Comparison of ENCODE assay signal across 8 mouse cellular contexts in genomic region chr2:31257096-31257495, GRCm38 (mm10). TPM values are rescaled to one million over a fixed set of nuclear protein-coding genes. Genes with fewer than 3 reads are reported as not detected.
DNase-seq lines count a peak whose midpoint lies in the region; ATAC-seq and TF ChIP-seq lines count a peak whose summit lies in the region.

No protein-coding gene starts in this region.

- TF ChIP-seq POLR2A in brain, embryonic 14.5 days (IDR thresholded peaks at IDR 0.05; ENCODE audit: borderline replicate concordance, extremely low read depth, insufficient read depth, insufficient read length, poor library complexity, severe bottlenecking), result no peak

- peak; percentile 73 for ATAC-seq in frontal cortex, adult (ENCODE audit: low TSS enrichment)

- TF ChIP-seq CTCF in brain, embryonic 14.5 days (IDR thresholded peaks at IDR 0.05; ENCODE audit: borderline replicate concordance, extremely low read depth, insufficient read depth, insufficient read length), result no peak

- DNase-seq in frontal cortex, postnatal 25 days (ENCODE audit: low spot score in 2 of 2), result no peak
- DNase-seq in brain, embryonic 14.5 days (ENCODE audit: low read depth), result peak; percentile 39
- DNase-seq in frontal cortex, postnatal 36 days (ENCODE audit: low spot score in 2 of 2), result peak; percentile 78 to 89
- peak; percentile 68 to 82 for DNase-seq in left cerebral cortex, adult 18-20 months (ENCODE audit: low spot score in 2 of 2)
- peak; percentile 85 for DNase-seq in telencephalon, adult 2 months (ENCODE audit: low read depth, low spot score)
- DNase-seq in lung, postnatal 25 days (ENCODE audit: low spot score), result no peak
- DNase-seq in urinary bladder, postnatal 25 days (ENCODE audit: low spot score), result no peak

RNA-seq across cellular contexts. Expression of gene Ncs1, which starts 11.5 kb away (rescaled TPM):
- polyA plus RNA-seq in brain, embryonic 14.5 days (2012; rRNA removed), result 56.1 and 93.6 TPM in 2 replicates
- 100 to 1,000 TPM; 236 to 243 TPM for total RNA-seq in left cerebral cortex, adult 18-20 months (2021)

RNA-seq across cellular contexts. Expression of gene Hmcn2, which starts 57.1 kb away (rescaled TPM):
- 0.44 and 0.96 TPM in 2 replicates for polyA plus RNA-seq in brain, embryonic 14.5 days (2012; rRNA removed)
- under 1 TPM; 0.30 to 0.73 TPM for total RNA-seq in left cerebral cortex, adult 18-20 months (2021)

Comparison
In these comparisons a context has a peak if more than half of its experiments do, and no peak if none do; other contexts are left out.
1. DNase-seq: peak in brain, embryonic 14.5 days (single experiment), frontal cortex, postnatal 36 days (2 of 2), left cerebral cortex, adult 18-20 months (2 of 2) and telencephalon, adult 2 months (single experiment); none in frontal cortex, postnatal 25 days (0 of 2), lung, postnatal 25 days (single experiment) and urinary bladder, postnatal 25 days (single experiment).